Mouse (Mus musculus): ENCODE results near the gene Camk1g.

The Camk1g gene

DNA sequence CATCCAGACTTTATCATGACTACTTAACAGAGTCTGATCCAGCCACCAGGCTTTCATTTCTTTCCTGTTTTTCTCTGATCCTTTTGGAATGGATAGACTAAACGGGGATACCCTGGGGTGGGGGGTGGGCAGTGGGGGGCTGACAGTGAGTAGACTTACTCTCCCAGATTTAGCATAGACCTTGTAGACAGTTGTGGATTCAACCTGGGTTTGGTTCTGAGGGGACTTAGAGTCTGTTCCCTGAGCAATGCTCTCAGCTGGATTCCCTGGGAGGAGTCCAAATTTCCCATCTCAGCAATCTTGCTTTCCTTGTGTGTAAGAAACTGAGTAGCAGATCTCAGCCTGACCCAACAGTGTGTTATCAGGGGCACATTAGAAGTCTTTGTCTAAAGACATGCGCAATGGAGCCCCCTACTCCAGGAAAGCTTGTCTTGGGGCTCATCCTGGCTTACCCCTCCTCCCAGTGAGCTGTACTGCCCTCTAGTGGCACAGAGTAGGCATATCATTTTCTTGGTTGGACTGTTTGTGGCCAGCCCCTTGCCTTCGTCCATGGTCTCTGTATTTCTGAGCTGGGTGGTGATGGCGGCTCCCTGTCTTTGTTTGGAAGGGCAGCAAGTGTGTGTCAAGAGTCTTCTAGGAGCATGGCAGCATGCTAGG lies 6.5 kb upstream of the Camk1g start:
- peak in 1 of 2 experiments; percentile 47 for DNase-seq (ENCODE audit: low spot score in 2 of 2)

DNA sequence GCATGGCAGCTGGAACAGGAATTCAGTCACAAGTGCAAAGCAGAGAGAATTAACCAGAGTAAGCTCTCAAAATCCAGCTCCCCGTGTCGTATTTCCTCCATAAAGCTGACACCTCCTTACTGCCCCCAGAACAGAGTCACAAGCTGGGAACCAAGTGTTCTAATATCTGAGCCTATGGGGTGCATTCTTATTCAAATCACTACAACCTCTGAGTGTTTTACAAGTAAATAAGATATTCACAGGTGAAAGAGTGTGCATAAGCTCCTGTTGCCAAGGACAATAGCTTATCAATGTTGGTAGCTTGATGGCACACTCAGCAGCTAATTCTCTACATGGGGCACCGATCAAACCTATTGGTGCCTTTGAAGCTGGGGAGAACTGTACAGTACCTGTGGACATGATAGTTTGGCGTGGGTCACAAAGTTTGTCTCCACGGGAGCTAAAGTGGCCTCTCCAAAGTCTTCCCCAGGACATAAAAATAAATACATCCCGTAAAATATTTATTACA lies 3.9 kb upstream of the Camk1g start:
- DNase-seq (ENCODE audit: low spot score in 2 of 2): no peak

DNA sequence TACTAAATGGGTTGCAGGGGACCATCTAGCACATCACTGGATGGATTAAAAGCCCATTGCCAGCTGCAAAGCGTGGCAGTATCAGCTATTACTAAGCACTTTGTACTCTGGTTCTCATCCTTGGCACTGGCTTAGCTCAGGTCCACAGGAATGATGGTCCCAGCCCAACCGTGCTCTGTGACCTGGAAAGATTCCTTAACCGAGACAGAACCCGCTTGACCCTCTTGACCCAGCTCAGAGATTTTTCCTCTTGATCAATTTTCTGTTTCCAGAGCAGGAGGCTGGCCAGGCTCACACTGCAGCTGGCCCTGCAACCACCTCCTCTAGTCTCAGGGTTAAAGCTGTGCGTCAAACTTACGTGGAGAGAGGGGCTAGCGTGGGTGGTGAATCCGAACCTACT lies 1.0 kb downstream of the Camk1g start:
- DNase-seq (ENCODE audit: low spot score in 2 of 2): no peak

DNA sequence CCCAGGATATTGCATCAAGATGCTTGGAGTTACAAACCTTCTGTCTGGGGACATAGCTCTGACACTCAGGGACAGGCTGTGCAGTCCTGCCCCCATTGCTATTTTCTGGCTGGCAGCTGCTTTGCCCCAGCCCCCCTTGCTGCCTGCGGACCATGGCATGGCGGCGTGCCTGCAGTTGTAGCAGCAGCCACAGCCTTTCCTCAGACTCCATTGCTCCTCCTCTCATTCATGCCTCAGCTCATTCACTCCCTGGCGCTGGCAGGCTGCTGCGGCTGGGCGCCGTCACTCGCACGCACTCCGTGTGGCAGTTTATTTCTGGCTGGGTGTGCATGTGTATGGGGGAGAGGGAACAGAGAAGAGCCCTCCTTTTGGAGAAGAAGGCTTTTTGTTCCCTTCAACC lies 2.0 kb downstream of the Camk1g start:
- peak; percentile 74 to 75 for DNase-seq (ENCODE audit: low spot score in 2 of 2)

DNA sequence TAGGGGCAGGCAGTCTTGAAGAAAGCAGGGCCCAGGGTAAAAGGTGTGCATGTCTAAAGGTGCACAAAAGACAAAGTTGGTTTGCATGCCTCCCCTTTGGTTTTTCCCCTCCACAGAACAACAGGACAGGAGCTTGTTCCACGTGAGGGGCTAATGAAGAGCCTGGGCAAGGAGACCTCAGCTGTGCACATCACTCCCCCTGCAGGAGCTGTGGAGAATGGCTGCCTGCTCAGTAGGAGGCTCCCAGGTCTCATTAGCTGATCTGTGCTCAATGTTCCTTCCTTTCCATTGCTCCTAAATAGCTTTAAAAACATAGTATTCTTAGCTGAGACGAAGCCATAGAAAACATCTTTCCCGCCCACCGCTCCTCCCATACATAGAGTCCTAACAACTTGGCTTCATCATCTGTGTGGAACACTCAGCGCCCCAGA lies 6.3 kb downstream of the Camk1g start:
- DNase-seq (ENCODE audit: low spot score in 2 of 2): peak; percentile 72 to 73

DNA sequence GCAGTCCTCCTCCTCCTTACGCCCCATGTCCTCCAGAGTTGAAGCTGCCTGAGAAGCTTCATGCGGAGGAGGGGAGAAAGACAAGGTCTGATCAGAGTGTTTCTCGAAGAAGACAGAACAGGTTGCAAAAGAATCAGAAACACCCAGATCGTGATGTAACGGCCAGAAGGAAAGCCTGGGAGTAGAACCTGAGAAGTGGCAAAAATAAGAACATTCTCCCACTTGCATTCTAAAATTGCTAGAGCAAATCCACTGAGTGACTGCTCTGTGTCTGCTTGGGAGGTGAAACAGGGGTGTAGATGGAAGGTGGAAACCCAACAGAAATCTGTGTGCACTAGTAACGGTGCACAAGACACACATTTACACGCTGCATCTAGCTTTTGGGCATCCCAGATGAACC lies 8.0 kb downstream of the Camk1g start:
- no peak for DNase-seq (ENCODE audit: low spot score in 2 of 2)

DNA sequence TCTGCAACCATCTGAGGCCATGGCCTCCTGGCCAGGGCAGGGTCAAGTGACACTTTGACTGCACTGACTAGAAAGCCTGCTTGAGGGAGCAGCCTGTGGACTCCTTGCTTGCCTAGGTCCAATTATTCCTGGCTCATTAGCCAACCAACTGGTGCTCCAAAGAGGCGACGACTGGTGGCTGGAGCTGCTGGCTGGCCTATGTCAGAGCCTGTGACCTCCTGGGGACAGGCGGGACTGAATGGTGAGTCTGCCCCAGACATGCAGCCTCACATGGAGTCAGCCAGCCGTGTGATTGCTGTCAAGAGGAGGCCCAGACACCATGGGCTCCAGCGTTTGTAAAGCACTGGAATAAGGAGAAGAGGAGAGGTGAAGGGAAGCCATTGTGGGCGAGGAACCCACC lies 8.9 kb downstream of the Camk1g start:
- no peak for DNase-seq (ENCODE audit: low spot score in 2 of 2)

DNA sequence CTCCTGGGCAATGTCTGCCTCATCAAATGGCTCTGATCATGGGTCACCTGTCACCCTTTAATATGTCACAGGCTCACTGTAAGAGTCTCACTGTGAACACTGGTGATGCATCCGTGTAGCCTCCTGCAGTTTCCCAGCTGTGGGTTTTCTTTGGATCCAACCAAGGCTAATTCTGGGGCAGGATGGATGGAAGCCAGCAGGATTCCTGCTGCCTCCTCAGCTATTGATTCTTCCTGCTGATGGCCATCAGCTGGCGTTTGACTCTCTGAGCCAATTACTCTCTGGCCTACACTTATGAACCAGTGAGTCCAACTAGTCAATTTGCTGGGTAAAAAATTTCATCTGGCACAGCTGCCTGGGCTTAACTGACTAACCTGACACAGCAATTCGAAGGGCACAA lies 10.9 kb downstream of the Camk1g start:
- no peak for DNase-seq (ENCODE audit: low spot score in 2 of 2)

DNA sequence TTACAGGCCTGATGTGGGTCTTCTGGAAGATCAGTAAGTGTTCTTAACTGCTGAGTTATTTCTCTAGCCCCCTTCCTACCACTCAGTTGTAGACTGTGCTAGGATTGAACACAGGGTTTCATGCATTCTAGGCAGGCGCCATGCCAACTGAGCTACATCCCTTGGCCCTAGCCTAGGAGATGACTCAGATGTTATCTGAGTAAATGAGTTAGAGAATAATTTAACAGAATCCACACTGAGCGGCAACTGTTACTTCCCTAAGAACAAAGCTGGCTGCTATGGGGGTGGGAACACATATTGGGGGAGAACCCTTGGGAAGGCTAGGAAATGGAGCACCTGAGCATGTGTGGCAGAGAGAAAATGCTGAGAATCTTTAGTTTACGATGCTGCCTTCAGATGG lies 18.5 kb downstream of the Camk1g start:
- peak; percentile 63 to 74 for DNase-seq (ENCODE audit: low spot score in 2 of 2)

DNA sequence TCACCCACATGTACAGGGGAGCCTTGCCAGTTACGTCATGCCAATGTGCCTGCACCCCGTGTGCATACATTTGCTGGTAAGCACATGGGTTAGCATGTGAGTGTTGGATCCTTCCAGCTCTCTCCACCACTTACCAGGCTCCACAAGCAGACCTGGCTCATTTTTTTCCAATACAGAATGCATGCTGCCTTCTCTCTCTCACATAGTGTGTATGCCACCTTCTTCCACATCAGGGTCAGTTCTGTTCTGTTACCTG lies 19.6 kb downstream of the Camk1g start:
- peak; percentile 72 to 76 for DNase-seq (ENCODE audit: low spot score in 2 of 2)

DNA sequence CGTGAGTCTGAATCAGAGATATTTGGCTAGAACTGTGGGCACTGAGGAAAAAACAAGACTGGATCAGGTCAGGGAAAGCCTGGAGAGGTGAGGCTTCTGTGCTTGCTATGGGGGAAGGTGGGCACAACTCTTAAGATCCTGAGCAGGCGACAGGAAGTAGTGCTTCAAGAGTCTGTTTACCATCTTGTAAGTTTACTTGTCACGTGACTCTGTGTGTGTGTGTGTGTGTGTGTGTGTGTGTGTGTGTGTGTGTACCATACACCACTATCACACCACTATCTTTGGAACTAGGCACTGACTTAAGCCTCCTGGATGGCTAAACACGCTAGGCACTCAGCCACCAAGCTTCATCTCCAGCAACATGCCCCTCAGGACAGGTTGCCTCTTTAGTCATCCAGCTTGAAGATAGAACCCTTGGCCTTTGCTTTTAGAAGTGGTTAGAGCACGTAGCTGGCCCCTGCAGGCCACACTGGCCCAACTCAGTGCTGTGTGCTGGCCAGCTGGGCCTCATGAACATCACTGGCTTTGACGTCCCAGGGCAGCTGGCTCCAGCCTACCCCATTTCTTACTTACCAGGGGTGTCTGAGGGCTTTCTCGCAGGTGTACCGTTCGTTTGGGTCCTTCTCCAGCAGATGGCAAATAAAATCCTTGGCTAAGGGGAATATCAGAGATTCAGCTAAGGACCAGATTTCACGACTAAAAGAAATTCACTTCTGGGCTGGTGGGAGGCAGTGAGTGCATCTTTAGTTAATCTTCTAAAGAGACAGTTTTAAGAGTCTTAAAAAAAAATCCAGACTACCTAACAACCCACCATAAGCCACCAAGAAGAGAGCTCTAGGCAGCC lies 20.2 kb downstream of the Camk1g start:
- DNase-seq (ENCODE audit: low spot score in 2 of 2): no peak

DNA sequence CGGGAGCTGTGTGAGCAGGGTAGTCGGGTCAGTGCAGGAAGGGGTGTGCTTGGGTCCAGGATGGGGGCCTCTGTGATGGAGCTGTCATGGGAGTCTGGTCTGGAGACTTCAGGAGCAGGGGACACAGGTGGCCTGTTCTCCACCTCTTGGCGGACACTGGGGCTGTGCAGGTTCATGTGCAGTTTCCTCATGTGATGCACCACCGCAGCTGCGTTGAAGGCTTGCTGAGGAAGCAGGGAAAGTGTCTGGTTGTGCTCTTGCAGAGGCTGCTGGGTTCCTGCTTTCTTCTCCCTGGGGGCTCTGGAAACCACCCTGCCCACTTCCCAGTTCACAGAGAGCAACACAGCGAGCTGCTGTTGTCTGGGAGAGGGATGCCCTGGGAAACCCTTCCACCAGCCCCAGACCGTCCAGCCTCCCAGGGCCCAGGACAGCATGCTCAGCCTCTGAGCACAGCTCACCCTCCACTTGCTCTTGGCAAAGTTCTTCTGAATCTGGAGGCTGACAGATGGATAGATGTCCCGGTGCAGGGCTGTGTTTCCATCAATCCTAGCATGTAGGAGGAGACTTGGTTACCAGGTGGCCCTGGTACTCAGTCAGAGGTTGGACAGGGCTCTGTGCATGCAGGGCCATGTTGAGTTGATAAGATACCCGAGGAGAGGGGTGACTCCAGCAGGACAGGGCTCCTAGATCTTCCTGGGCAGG lies 21.7 kb downstream of the Camk1g start:
- no peak for DNase-seq (ENCODE audit: low spot score in 2 of 2)

DNA sequence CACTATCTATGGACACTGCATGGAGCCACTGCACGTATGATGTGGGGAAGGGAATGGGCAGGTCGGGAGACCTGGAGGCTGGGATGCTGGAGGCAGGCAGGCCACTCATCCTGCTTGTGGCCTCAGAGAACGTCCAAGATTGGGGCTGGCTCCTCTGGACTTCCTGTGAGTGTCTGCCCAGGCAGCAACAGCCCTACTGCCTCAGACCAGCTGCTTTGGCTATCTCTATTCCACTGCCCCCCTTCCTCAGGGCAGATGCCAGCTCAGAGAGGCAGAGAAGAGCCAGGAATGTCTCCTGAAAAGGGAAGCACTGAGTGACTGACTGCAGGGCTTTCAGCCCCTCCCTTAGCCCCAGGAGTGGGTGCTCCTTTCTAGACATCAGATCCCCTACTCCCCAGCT lies 23.2 kb downstream of the Camk1g start:
- DNase-seq (ENCODE audit: low spot score in 2 of 2): no peak

DNA sequence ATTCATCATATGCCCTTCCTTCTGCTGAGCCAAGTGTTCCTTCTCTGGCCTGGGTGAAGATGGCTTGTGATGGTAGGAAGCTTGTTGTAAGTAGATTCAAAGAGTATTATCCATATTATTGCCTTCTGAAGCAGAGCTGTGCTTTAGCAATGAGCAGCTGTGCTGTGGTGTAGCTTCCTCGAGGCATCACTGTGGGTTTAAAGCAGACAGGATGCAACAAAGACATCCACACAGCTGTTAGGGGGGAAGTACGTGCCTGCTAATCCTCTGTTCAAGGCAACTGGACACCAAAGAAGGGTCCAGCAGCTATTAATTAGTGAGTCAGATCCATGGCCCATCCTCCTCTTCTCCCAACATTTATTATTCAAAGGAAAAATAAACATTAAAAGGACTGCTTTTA lies 25.1 kb downstream of the Camk1g start:
- no peak for DNase-seq (ENCODE audit: low spot score in 2 of 2)

DNA sequence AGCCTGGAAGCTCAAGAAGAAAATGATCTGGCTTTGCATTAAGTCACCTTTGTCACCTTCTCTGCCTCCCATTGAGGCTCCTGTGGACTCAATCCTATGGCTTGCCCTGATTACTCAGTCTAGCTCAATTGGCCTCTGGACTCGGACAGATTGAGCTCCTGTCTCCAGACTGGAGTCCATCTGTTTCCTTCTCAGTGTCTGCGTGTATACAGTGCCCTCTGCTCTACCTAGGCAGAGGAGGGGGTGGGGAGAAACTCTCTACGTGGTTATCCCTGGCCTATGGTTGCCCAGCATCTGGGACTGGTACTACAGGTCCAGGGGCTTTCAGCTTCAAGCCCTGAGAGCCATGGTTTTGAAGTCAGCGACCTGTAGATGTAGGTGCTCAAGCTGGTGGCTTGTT lies 26.2 kb downstream of the Camk1g start:
- DNase-seq (ENCODE audit: low spot score in 2 of 2): no peak

DNA sequence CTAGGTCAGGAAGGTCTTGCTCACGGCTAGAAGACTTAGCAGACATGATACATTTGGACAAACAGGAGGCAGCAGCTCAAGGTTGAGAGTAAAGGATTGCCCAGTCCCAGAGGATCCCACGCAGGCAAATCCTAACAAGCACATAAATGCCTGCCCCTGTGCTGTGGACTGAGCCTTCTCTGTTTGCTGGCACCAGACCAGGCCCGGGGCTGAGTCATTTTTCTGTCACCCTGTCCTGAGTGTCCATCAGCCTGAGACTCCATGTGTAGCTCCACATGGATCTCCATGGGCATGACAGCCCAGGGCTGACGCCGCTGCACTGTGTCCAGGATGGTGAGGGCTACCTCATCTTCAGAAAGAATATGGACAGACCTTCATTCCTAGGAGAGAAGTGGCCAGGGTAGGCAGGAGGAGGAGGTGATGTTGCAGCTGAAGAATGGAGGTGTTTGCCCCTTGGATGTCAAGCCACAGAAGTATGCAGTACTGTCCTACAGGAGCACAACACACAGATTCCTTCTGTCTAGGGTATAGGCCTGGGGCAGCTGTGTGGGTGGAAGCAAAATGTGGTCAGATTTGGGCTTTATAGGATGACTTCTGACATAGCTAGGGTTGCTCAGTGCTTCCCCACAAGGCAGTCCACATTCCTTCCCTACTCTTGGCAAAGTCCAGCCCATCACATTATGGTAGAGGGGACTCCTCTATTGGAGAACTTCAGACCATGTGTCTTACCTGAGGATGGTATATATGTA lies 27.7 kb downstream of the Camk1g start:
- no peak for DNase-seq (ENCODE audit: low spot score in 2 of 2)

DNA sequence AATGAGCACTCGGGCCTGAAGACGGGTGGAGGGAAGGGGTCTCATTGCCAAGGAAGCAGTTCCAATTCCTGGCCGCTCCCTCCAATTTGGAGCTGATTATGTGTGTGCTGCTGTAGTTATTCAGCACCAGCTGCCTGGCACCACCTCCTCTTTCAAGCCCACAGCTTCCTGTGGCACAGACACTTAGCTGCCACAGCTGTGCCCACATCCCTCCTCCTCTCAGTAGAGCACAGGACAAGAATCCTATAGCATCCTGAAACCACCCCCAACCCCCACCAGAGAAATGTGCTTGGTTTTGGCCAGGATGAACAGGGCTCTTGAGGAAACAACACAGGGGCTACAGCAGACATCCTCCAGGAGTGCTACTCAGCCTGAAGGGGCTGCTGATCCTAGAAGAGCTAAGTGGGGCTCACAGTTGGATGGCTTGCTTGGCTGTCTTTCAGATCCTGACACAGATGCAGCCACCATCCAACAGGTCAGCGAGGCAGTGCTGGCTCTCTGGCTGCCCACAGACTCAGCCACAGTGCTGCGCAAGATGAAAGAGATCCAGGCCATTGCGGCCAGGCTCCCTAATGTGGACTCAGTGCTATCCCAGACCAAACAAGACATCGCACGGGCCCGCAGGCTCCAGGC lies 31.6 kb downstream of the Camk1g start:
- DNase-seq (ENCODE audit: low spot score in 2 of 2): peak; percentile 78 to 84

DNA sequence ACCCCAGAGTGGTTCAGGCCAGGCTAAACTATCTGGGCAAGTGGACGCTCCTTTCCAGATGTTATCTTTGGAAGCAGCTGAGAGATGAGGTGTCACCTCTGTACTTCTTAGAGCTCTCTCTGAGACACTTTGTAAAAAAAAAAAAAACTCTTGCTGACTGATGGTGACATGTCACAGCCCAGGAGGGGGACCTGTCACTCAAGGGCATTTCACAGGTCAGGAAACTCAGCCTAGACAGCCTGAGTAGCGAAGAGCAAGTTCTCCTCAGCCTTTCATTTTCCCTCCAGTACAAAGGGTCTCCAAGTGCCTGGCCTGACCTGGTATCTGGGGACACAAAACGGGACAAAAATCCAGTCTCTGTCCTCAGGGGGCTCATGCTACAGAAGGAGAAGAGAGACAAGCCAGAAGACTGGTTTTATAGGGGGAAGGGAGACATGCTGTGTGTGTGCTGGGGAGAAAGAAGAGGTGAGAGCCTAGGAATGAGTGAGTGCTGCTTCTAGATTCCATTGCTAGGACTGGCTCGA lies 32.2 kb downstream of the Camk1g start:
- no peak for DNase-seq (ENCODE audit: low spot score in 2 of 2)

DNA sequence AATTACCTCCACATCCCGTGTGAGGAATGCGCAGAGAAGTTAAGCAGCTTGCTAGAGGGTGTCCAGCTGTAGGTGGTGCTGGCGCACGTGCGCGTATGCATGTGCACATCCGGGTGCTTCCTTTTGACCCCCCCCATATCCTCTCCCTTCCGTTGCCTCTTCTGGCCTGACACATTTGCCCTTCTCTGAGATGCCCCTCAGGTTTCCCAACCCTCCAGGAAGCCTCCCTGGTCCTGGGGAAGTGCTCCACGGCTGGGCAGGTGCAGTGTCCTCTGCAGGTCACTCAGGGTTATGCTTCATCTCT lies 33.1 kb downstream of the Camk1g start:
- no peak for DNase-seq (ENCODE audit: low spot score in 2 of 2)

DNA sequence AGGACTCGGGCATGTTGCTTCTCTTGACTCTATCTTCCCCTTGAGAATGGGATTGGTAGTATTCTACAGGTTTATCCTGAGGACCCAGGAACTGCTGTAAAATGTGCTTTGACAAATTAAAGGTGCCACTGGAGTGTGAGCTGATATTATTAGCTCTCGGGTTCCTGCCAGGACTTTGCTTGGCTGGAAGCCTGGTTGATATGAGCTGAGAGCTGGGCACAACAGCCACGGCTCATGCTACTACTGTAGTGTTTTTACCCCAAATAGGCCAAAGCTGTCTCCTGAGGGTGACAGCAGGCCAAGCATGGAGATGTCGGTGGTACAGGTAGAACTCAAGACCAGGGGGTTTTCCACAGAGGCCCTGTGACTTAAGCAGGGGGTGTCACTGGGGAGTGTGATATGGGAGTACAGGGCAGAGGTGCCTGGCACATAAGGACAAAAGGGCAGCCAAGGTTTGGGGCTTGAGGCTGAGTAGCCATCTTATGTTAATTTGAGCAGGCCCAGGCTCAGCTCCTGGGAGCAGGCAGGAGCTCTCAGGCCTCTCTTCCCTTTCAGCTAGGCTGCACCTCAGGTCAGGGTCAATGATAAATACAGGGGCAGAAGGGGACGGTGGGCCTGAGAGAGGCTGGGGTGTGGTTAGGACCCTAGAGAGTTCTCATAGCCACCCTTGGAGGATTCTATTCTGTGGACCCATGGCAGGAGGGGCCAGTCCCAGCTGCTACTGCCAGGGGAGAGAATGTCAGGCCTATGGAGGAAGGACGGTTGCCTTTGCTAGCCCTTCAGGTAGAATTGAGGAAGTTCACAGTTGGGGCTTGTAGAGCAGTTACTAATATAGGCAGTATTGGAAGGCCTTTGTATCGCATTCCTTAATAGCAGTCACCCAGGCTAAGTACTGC lies 33.7 kb downstream of the Camk1g start:
- DNase-seq (ENCODE audit: low spot score in 2 of 2): peak in 1 of 2 experiments; percentile 45

Measured in right cerebral cortex, adult 2 months (tissue).